Mouse (Mus musculus): ENCODE measurements around the gene Urod. TPM values are rescaled to one million over a fixed set of nuclear protein-coding genes. Genes with fewer than 3 reads are reported as not detected.

Gene Urod
- 100 to 1,000 TPM; 122 to 150 TPM for total RNA-seq (2021)
- long read RNA-seq, experiment 1, transcript Urod-201 (10 exons, 1,489 nt): major isoform, 122 of 166 reads
- long read RNA-seq, experiment 1, partial matches to known transcripts: 39 of 166 reads
- long read RNA-seq, experiment 1, other reads (novel, unspliced or antisense): 5 of 166 reads
- long read RNA-seq, experiment 2, transcript Urod-201 (10 exons, 1,489 nt): major isoform, 72 of 125 reads
- long read RNA-seq, experiment 2, partial matches to known transcripts: 45 of 125 reads
- long read RNA-seq, experiment 2, other reads (novel, unspliced or antisense): 6 of 125 reads

- peak; percentile 96 for DNase-seq
These were observed at the start of gene Urod for GRCm38 (mm10) chr4:116993672-116994621. Urod (minus strand) TSS chr4:116994413.

- DNase-seq: peak; percentile 69
These were observed 47.1 kb upstream of the Urod start for GRCm38 (mm10) chr4:117041283-117041721.

- no peak for DNase-seq
These were observed 46.6 kb upstream of the Urod start for GRCm38 (mm10) chr4:117040791-117041190.

GRCm38 (mm10) chr4:117039925-117040687 lies 45.9 kb upstream of the Urod start:
- peak; percentile 64 for DNase-seq

- DNase-seq: no peak
These were observed 36.9 kb upstream of the Urod start for GRCm38 (mm10) chr4:117031105-117031504.

GRCm38 (mm10) chr4:117023469-117023868 lies 29.3 kb upstream of the Urod start:
- no peak for DNase-seq

GRCm38 (mm10) chr4:117019206-117020134 lies 25.3 kb upstream of the Urod start, which contains the start of gene Eif2b3:
Eif2b3 (plus strand) TSS chr4:117019402.
- peak; percentile 93 for DNase-seq

- DNase-seq: no peak
These were observed 24.1 kb upstream of the Urod start for GRCm38 (mm10) chr4:117018327-117018726.

- no peak for DNase-seq
These were observed 23.5 kb upstream of the Urod start for GRCm38 (mm10) chr4:117017738-117018137.

GRCm38 (mm10) chr4:117014901-117015415 lies 20.7 kb upstream of the Urod start:
- DNase-seq: no peak

GRCm38 (mm10) chr4:117013596-117013995 lies 19.4 kb upstream of the Urod start:
- no peak for DNase-seq

GRCm38 (mm10) chr4:117010231-117010630 lies 16.0 kb upstream of the Urod start:
- DNase-seq: no peak

- no peak for DNase-seq
These were observed 12.8 kb upstream of the Urod start for GRCm38 (mm10) chr4:117007058-117007457.

- DNase-seq: no peak
These were observed 11.6 kb upstream of the Urod start for GRCm38 (mm10) chr4:117005611-117006400.

GRCm38 (mm10) chr4:117004649-117005048 lies 10.4 kb upstream of the Urod start:
- DNase-seq: no peak

GRCm38 (mm10) chr4:117002543-117003521 lies 8.6 kb upstream of the Urod start:
- peak; percentile 73 for DNase-seq

GRCm38 (mm10) chr4:117001957-117002356 lies 7.7 kb upstream of the Urod start:
- no peak for DNase-seq

- DNase-seq: no peak
These were observed 5.4 kb upstream of the Urod start for GRCm38 (mm10) chr4:116999513-117000154.
